Mouse (Mus musculus) thymus, postnatal 0 days (tissue): ENCODE results near the gene Lmbrd1. TPM values are rescaled to one million over a fixed set of nuclear protein-coding genes. Genes with fewer than 3 reads are reported as not detected.
"Not testable (repeated sequence)": the region's sequence is repeated elsewhere in the genome, so short reads cannot be mapped to it uniquely, and the experiment has no call there.

Experiments used
- DNase-seq: peaks from one replicate; pipeline ENCODE4 v3.0.0-alpha.2; 2015; ENCODE audit warnings: low spot score
- polyA plus RNA-seq: library from polyadenylated mRNA; unstranded; fragments of >200 nt; fragmentation: Nextera tagmentation; extraction: Ambion mirVana; gene quantifications from 2 replicates; pipeline ENCODE4 v1.2.1, GENCODE M21; 2015

Lmbrd1 gene
- 40.3 and 42.3 TPM in 2 replicates for polyA plus RNA-seq

DNA sequence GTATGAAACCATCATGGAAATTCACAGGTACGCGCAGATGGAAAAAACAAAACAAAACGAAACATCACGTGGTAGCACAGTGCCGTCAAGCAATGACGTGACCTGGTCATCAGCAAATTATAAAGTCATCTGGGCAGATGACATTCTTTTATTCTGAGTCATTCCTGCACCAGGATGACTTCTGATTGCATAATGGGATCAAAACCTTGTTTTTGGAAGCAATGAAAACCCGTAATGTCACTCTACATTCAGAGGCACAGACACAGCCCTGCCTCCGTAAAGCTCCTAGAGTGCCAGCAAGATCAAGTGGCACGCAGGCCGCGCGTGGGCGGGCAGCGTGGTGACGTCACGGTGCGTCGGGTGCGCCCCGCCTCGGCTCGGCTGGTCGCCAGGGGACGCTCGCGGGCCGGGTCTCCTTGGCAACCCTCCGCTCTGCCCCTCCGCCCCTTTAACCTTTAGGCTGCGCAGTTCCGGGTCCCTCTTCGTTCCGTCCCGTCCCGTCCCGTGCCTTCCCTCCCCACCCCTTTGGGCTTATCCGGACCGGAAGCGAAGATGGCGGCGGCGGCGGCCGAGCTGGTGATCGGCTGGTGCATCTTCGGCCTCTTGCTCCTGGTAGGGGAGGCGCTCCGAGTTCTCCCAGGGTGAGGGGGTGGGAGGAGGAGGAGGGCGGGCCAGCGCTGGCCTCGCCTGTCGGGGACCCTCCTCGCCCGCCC lies at the start of gene Lmbrd1:
Gene Lmbrd1, plus strand, starts transcription at position 426 of the 713 bp plus-strand sequence.
- peak; percentile 93 for DNase-seq

DNA sequence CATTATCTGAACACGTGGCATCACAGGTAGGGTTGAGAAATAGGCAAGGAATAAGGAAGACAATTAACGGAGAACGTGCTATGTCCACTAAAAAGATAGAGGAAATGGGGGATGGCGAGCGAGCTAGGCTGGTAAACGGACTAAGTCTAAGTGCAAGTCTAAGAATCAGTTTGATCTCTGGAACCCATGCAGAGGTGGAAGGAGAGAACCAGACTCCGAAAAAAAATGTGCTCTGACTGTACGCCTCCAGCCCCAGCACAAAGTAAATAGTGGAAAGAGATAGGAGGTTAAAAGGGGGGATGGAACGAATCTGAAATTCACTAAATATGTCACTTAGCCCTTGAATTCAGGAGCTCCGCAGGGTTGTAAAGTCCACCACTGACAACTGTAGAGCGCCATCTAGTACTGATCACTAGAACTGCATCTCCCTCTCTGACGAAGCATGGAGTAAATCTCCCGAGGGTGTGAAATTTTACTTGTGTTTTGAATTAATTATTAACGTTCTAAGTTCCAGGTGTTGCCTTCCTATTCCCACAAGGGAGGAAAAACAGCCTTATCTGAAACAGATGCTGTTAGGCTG lies 44.8 kb upstream of the Lmbrd1 start:
- DNase-seq: no peak

- no peak for DNase-seq
Measured at GRCm38 (mm10) chr1:24650100-24650499, 28.3 kb upstream of the Lmbrd1 start.

GRCm38 (mm10) chr1:24659914-24660313 lies 18.5 kb upstream of the Lmbrd1 start:
- no peak for DNase-seq

- DNase-seq: not testable (repeated sequence)
Measured at GRCm38 (mm10) chr1:24660662-24661061, 17.8 kb upstream of the Lmbrd1 start.

DNA sequence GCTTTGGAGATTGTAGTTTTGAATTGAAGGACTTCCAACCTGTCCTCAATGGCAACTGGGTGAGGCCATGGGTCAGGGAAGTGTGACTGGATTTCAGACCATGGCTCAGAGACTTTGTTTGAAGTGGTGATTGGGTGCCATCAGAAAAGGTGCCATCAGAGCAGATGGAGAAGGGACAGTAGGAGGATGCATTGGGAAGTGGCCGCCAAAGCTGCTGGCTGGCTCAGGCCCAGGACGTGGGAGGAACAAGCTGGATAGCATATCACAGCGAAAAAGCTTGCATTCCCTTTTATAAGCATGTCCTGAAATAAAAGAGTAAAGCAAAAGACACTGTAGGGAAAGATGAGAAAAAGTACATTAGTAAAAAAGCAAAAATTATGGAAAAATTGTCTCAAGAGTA lies 16.9 kb upstream of the Lmbrd1 start:
- DNase-seq: no peak

- no peak for DNase-seq
Measured at GRCm38 (mm10) chr1:24664158-24664557, 14.3 kb upstream of the Lmbrd1 start.

GRCm38 (mm10) chr1:24673231-24673630 lies 5.2 kb upstream of the Lmbrd1 start:
- no peak for DNase-seq

GRCm38 (mm10) chr1:24677706-24678105 lies 724 bp upstream of the Lmbrd1 start:
- no peak for DNase-seq

DNA sequence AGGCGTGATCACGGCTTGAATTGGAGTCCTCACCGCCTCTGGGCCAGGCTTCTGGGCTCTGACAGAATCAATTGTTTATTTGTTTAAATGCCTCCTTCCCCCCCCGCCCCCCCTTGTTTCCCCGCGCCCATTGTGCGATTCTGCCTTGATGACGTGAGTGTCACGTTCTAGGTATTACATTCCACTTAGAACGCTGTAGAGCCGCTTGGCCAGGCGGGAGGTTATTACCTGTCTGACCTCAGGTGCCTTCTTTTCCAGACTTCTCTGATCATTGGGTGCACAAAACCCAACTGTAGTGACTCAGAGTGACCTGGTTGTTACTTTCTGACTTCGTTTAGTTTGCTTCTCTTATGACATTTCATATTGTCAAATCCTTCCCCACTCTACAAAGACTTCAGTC lies 641 bp downstream of the Lmbrd1 start:
- no peak for DNase-seq

- no peak for DNase-seq
Measured at GRCm38 (mm10) chr1:24680991-24681390, 2.6 kb downstream of the Lmbrd1 start.

GRCm38 (mm10) chr1:24681946-24682345 lies 3.5 kb downstream of the Lmbrd1 start:
- DNase-seq: no peak

GRCm38 (mm10) chr1:24683947-24684346 lies 5.5 kb downstream of the Lmbrd1 start:
- DNase-seq: peak; percentile 35

DNA sequence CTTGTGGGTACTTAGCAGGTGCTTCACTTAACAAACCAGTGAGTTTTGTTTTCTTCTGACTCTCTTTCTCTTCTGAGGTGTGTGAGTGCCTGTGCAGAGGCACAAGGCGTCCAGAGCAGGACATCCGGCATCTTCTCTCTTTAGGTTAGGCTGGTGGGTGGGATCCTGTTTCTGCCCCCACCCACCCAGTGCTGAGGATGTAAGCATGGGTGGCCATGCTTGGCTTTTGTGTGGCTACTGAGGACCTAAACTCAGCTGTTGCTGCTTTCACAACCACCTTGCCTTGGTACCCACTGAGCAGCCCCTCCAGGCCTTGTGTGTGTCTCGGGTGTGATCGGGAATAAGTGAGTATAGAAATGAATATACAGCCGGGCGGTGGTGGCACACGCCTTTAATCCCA lies 7.2 kb downstream of the Lmbrd1 start:
- no peak for DNase-seq

DNA sequence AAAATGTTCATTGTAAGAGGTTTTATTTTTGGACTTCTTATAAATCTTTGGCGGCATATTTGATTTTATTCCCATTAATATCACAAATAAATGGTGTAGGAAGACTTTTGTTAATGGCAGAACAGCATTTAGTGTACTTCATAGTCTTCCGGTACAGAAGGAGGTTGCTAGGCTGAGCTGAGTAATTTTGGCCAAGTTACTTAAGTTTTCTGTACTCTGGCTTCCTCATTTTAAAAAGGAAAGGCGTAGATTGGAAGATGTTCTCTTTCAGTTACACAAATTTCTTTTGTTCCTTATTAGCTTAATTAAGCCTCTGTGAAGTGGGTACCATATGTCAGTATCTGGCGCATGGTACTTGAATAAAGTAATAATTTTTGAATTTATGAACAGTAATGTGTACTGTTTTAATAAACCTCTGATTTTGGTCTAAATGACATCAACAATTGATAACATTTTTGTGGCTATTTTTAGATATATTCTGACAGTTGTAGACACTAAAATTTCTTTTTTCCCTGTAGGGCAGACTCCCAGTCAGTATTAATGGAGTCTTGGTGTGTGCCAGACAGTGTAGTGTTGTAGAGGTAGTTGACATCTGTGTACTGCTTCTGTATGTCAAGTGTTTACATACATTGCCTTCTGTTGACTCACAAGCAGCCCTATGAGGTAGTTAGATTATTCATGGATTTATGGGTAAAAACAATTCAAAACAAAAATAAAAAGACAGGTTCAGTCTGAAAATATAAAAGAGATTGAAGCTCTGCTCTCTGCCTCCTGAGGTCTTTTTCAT lies 8.0 kb downstream of the Lmbrd1 start:
- DNase-seq: no peak

DNA sequence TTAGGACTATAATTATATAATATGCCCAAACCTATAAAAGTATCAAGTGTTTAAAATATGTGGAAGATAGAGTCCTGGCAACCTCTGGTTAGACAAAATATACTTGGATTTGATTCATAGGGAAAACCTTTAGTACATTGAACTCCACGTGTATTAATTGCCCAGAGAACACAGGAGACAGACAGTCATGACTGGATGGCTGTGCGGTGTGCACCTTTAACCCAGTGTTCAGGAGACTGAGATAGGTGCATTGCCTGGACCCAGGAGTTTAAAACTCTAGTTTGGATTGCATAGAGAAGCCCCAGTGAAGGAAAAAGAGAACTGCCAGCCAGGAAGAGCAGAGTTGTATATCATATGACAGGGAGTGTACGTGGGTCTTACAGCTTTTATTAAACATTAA lies 19.2 kb downstream of the Lmbrd1 start:
- DNase-seq: no peak

DNA sequence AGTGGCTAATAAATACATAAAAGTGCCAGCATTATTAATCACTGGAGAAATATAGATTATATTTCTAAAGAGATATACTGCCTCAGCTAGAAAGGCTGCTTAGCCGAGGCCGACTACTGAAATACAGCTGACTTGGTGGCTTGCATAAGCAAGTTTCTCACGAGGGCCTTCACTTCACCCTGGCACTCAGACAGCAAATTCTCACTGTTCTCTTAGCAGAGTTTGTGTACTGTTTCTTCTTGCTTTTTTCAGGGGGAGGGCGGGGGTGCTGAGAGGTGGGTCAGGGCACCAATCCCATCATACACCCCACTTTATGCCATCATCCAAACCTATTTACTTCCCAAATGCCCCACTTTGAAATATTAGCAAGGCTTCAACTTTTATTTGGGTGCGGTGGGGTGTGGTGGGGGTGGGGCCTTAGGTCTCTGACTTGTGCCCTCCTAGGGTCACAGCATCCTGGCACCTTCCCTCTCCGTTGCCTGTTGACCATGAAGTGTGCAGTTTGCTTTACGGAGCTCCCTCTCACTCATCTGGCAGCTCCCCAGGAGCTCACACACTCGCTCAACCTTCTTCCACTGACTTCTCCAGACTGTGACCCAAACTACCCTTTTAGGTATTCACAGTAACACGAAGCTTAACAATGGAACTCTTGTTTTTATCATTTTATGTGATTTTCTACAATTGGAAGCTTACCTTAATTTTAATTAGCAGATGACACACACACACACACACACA lies 19.9 kb downstream of the Lmbrd1 start:
- no peak for DNase-seq

- no peak for DNase-seq
Measured at GRCm38 (mm10) chr1:24699320-24699719, 20.9 kb downstream of the Lmbrd1 start.

GRCm38 (mm10) chr1:24700241-24700640 lies 21.8 kb downstream of the Lmbrd1 start:
- DNase-seq: no peak

DNA sequence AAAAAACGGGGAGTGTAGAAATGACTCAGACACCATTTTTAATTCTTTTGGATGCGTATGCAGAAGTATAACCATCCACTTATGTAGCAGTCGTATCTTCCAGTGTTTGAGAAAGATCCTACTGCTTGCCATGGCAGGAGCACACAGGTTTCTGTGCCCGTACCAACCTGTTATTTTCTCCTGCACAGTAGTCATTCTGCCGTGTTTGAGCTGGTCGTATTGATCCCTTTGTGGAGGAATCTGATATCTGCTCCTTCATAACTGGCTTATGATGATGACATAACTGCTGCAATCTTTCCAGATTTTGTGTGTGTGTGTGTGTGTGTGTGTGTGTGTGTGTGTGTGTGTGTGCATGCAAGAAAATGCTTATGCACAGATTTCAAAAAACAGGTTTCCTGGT lies 25.4 kb downstream of the Lmbrd1 start:
- no peak for DNase-seq

DNA sequence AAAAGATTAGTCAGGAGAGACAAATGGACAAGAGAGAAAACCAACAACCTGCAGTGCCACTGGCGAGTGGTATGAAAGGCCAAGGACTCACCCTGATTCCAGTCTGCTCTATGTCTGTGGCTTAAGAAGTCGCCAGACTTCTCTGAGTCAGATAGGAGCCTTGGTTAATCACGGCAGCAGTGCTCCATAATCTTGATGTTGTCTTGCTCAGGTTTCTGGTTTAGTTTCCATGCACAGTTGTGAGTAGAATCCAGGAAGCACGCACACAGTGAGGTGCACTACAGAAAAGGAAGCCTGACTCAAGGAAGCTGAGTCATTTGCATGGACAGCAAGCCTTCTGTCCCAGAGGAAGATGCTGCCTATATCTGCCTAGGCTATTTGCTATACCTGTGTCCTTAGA lies 37.9 kb downstream of the Lmbrd1 start:
- DNase-seq: no peak

DNA sequence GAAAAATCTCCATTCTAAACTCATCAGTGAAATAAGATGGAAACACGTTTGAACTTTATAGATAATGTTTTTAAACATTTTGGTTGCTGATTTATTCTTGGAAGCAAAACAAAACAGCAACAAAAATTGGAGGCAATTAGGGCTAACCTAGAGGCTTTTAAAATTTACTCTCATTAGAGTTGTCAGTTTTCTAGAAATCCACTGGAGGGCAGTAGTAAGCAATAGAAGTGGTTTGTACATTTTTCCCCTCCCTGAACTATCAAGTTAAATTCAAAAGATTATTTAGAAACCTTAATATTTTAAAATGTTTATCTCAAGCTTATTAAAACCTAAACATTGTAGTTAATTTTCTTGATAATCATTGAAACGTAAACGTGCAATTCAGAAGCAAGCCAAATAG lies 41.2 kb downstream of the Lmbrd1 start:
- DNase-seq: no peak
